Mouse (Mus musculus): Measurements from ENCODE around the gene Nck2.

Gene Nck2

GRCm38 (mm10) chr1:43470421-43471179 lies 26.2 kb downstream of the Nck2 start:
- no peak for DNase-seq

GRCm38 (mm10) chr1:43471180-43472045 lies 27.0 kb downstream of the Nck2 start:
- no peak for DNase-seq

GRCm38 (mm10) chr1:43472046-43472649 lies 27.8 kb downstream of the Nck2 start:
- DNase-seq, result no peak

GRCm38 (mm10) chr1:43473734-43474534 lies 29.6 kb downstream of the Nck2 start:
- peak; percentile 82 for DNase-seq

GRCm38 (mm10) chr1:43474535-43475409 lies 30.4 kb downstream of the Nck2 start:
- no peak for DNase-seq

GRCm38 (mm10) chr1:43477954-43478353 lies 33.6 kb downstream of the Nck2 start:
- DNase-seq, result no peak

- no peak for DNase-seq
Measured at GRCm38 (mm10) chr1:43485204-43485603, 40.8 kb downstream of the Nck2 start.

GRCm38 (mm10) chr1:43486500-43486899 lies 42.1 kb downstream of the Nck2 start:
- DNase-seq, result no peak

GRCm38 (mm10) chr1:43486956-43487722 lies 42.8 kb downstream of the Nck2 start:
- no peak for DNase-seq

GRCm38 (mm10) chr1:43489311-43489710 lies 44.9 kb downstream of the Nck2 start:
- peak; percentile 51 for DNase-seq

GRCm38 (mm10) chr1:43491506-43492269 lies 47.3 kb downstream of the Nck2 start:
- DNase-seq, result no peak

GRCm38 (mm10) chr1:43492803-43493437 lies 48.5 kb downstream of the Nck2 start:
- DNase-seq, result no peak

GRCm38 (mm10) chr1:43496051-43496450 lies 51.7 kb downstream of the Nck2 start:
- no peak for DNase-seq

- DNase-seq, result no peak
Measured at GRCm38 (mm10) chr1:43496993-43497392, 52.6 kb downstream of the Nck2 start.

- no peak for DNase-seq
Measured at GRCm38 (mm10) chr1:43497951-43498350, 53.6 kb downstream of the Nck2 start.

GRCm38 (mm10) chr1:43500121-43500520 lies 55.7 kb downstream of the Nck2 start:
- no peak for DNase-seq

GRCm38 (mm10) chr1:43501143-43501919 lies 57.0 kb downstream of the Nck2 start:
- no peak for DNase-seq

- peak; percentile 44 for DNase-seq
Measured at GRCm38 (mm10) chr1:43501920-43502791, 57.8 kb downstream of the Nck2 start.
